ENCODE assay signal across 15 mouse cellular contexts in the genomic region with DNA sequence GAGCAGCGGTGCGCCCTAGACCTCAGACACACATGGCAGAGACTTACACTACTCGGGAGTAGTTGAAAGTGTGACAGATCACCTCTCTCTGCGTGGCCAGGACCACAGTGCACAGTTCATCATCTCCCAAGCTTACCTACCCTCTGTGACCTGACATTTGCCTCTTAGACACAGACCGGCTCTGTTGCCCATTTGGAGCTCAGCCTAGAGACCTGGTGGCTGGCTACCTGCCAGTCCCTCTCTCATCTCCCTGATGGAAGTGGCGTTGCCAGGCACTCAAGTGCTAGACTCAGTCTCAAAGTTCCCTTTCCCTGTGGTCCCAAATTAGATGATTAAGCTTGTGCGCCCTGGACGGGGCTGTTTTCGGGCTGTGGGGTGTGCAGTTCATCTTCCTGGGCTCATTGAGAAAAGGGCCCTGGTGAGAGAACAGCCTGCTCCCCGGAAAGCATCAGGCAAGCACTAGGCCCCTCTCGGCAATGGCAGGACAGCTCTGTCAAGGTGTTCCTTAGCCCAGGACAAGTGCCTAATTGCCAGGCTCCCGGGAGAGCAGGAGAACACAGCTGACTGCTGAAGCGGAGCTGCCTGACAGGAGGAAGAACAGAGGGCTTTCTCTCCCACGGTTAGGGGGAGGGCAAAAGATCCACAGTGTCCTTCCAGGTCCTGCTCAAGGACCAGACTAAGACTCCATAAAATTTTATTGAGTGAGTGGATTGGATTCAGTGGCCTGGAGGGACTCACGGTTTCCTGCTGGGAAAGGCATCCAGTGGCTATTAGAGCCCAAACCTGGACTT.
DNase-seq lines count a peak whose midpoint lies in the region; ATAC-seq and TF ChIP-seq lines count a peak whose summit lies in the region.
"Had no signal": no experiment of that assay in that cellular context is flagged by ENCODE, and none has a peak within 500 bp of the region (broad histone marks: within the 10 kb centered on the region; RNA-seq: fewer than 3 reads in every experiment).

No protein-coding gene starts in this region.

- H3K27ac ChIP-seq in forebrain, embryonic 10.5 days, result peak overlapping the region; percentile 54
- H3K27ac ChIP-seq in forebrain, embryonic 11.5 days (ENCODE audit: low read depth, low read length), result no peak overlapping the region
- no peak overlapping the region for H3K27ac ChIP-seq in midbrain, embryonic 14.5 days (replicated peaks; ENCODE audit: low read depth, low read length)
- H3K27ac ChIP-seq in midbrain, embryonic 15.5 days, result no peak overlapping the region
- H3K27ac ChIP-seq in kidney, adult 2 months (ENCODE audit: insufficient read depth, low read depth, low read length), result no peak overlapping the region
- H3K27ac ChIP-seq: embryonic facial prominence, embryonic 13.5 days; limb, embryonic 12.5 days had no signal

- no peak overlapping the region for H3K4me2 ChIP-seq in forebrain, embryonic 11.5 days (ENCODE audit: low read depth, low read length, severe bottlenecking)
- no peak overlapping the region for H3K4me2 ChIP-seq in midbrain, embryonic 14.5 days (ENCODE audit: low read length)
- no peak overlapping the region for H3K4me2 ChIP-seq in midbrain, embryonic 15.5 days
- H3K4me2 ChIP-seq: embryonic facial prominence, embryonic 13.5 days; limb, embryonic 12.5 days had no signal

- no peak for ATAC-seq in forebrain, embryonic 11.5 days (replicated peaks; ENCODE audit: low FRiP score)
- ATAC-seq in midbrain, embryonic 14.5 days (ENCODE audit: low FRiP score, low TSS enrichment), result no peak
- no peak for ATAC-seq in midbrain, embryonic 15.5 days (replicated peaks)
- ATAC-seq: forebrain, postnatal 0 days; inflammation-experienced regulatory T-cells, adult 6 months had no signal

- H3K4me3 ChIP-seq in forebrain, embryonic 10.5 days, result no peak overlapping the region
- no peak overlapping the region for H3K4me3 ChIP-seq in forebrain, embryonic 11.5 days (ENCODE audit: low read depth, low read length)
- no peak overlapping the region for H3K4me3 ChIP-seq in midbrain, embryonic 14.5 days (replicated peaks; ENCODE audit: low read depth, low read length)
- no peak overlapping the region for H3K4me3 ChIP-seq in midbrain, embryonic 15.5 days
- no peak overlapping the region for H3K4me3 ChIP-seq in kidney, adult 2 months (ENCODE audit: insufficient read depth, low read depth, low read length)
- H3K4me3 ChIP-seq: embryonic facial prominence, embryonic 13.5 days; limb, embryonic 12.5 days; myocyte had no signal

- peaks cover 11% of the 10 kb centered on the region for H3K27me3 ChIP-seq in forebrain, embryonic 10.5 days (ENCODE audit: poor library complexity, severe bottlenecking)
- no peaks in the 10 kb centered on the region for H3K27me3 ChIP-seq in forebrain, embryonic 11.5 days (ENCODE audit: control insufficient read depth, insufficient read depth, low read length)
- H3K27me3 ChIP-seq in midbrain, embryonic 14.5 days (ENCODE audit: control insufficient read depth, insufficient read depth, low read length), result no peaks in the 10 kb centered on the region
- H3K27me3 ChIP-seq in midbrain, embryonic 15.5 days (replicated peaks), result no peaks in the 10 kb centered on the region
- H3K27me3 ChIP-seq in kidney, adult 2 months (replicated peaks; ENCODE audit: control insufficient read depth, insufficient read depth, low read length), result no peaks in the 10 kb centered on the region
- H3K27me3 ChIP-seq: embryonic facial prominence, embryonic 13.5 days had no signal

- no peak for TF ChIP-seq CTCF in kidney, adult 2 months (conservative IDR thresholded peaks at IDR 0.05; ENCODE audit: insufficient read depth, insufficient read length, low read depth, low read length)

- H3K4me1 ChIP-seq in forebrain, embryonic 10.5 days, result peaks cover 36% of the 10 kb centered on the region
- 0 out of 2 replicates have a peak, but pooled peaks cover 4% of the 10 kb centered on the region for H3K4me1 ChIP-seq in forebrain, embryonic 11.5 days (replicated peaks; ENCODE audit: control insufficient read depth, insufficient read depth, low read length)
- peaks cover 17% of the 10 kb centered on the region; the same call in 1 of the 2 replicates for H3K4me1 ChIP-seq in midbrain, embryonic 14.5 days (ENCODE audit: control insufficient read depth, insufficient read depth, low read length)
- H3K4me1 ChIP-seq in midbrain, embryonic 15.5 days, result peaks cover 13% of the 10 kb centered on the region
- H3K4me1 ChIP-seq in kidney, adult 2 months (ENCODE audit: control insufficient read depth, insufficient read depth, low read length), result no peaks in the 10 kb centered on the region
- H3K4me1 ChIP-seq: embryonic facial prominence, embryonic 13.5 days had no signal

- H3K36me3 ChIP-seq in forebrain, embryonic 10.5 days (replicated peaks), result no peaks in the 10 kb centered on the region
- no peaks in the 10 kb centered on the region for H3K36me3 ChIP-seq in forebrain, embryonic 11.5 days (ENCODE audit: control insufficient read depth, insufficient read depth, low read length)
- H3K36me3 ChIP-seq in midbrain, embryonic 14.5 days (ENCODE audit: control insufficient read depth, insufficient read depth, low read length), result no peaks in the 10 kb centered on the region
- no peaks in the 10 kb centered on the region for H3K36me3 ChIP-seq in midbrain, embryonic 15.5 days (replicated peaks)
- no peaks in the 10 kb centered on the region for H3K36me3 ChIP-seq in kidney, adult 2 months (ENCODE audit: control insufficient read depth, insufficient read depth, low read length)
- H3K36me3 ChIP-seq: embryonic facial prominence, embryonic 13.5 days; limb, embryonic 12.5 days had no signal

- 73% methylated on average over 15 of the region's 15 CpGs for WGBS in forebrain, embryonic 10.5 days
- 71% methylated on average over 15 of the region's 15 CpGs for WGBS in forebrain, embryonic 11.5 days
- 59% methylated on average over 15 of the region's 15 CpGs for WGBS in midbrain, embryonic 14.5 days
- 59% methylated on average over 15 of the region's 15 CpGs for WGBS in midbrain, embryonic 15.5 days
- 41% methylated on average over 15 of the region's 15 CpGs for WGBS in kidney, adult 2 months

- TF ChIP-seq POLR2A in kidney, adult 2 months (IDR thresholded peaks at IDR 0.05; ENCODE audit: low read depth, low read length), result no peak

- peaks cover 10% of the 10 kb centered on the region for H3K9me3 ChIP-seq in forebrain, embryonic 10.5 days
- no peaks in the 10 kb centered on the region for H3K9me3 ChIP-seq in forebrain, embryonic 11.5 days (ENCODE audit: control insufficient read depth, low read length)
- no peaks in the 10 kb centered on the region; the same call in 1 of the 2 replicates for H3K9me3 ChIP-seq in midbrain, embryonic 14.5 days (ENCODE audit: control insufficient read depth, low read length)
- 0 out of 2 replicates have a peak, but pooled peaks cover 4% of the 10 kb centered on the region for H3K9me3 ChIP-seq in midbrain, embryonic 15.5 days

- DNase-seq in forebrain, embryonic 10.5 days (ENCODE audit: extremely low spot score, low spot score), result no peak
- DNase-seq in forebrain, embryonic 11.5 days (ENCODE audit: low spot score), result no peak
- peak; percentile 40 for DNase-seq in midbrain, embryonic 14.5 days
- DNase-seq in kidney, adult 2 months, result peak; percentile 61
- DNase-seq in right cerebral cortex, postnatal 4 days, result no peak
- no peak for DNase-seq in lung, postnatal 14 days
- DNase-seq in gastrocnemius, postnatal 4 days (ENCODE audit: low spot score in 2 of 2), result no peak
- DNase-seq: forebrain, postnatal 0 days; heart, adult 11 months; lung, adult 2 months had no signal

- H3K9ac ChIP-seq in forebrain, embryonic 11.5 days (ENCODE audit: low read length), result no peak overlapping the region
- no peak overlapping the region for H3K9ac ChIP-seq in midbrain, embryonic 14.5 days (replicated peaks; ENCODE audit: low read length)
- no peak overlapping the region for H3K9ac ChIP-seq in midbrain, embryonic 15.5 days
- H3K9ac ChIP-seq: embryonic facial prominence, embryonic 13.5 days; forebrain, postnatal 0 days; limb, embryonic 12.5 days had no signal

Comparison
In these comparisons a context has a peak if more than half of its experiments do, and no peak if none do; other contexts are left out.
1. DNase-seq: peak in midbrain, embryonic 14.5 days (single experiment) and kidney, adult 2 months (single experiment); none in forebrain, embryonic 10.5 days (single experiment), forebrain, embryonic 11.5 days (single experiment), right cerebral cortex, postnatal 4 days (single experiment), lung, postnatal 14 days (single experiment) and gastrocnemius, postnatal 4 days (0 of 2).